Mouse (Mus musculus): Measurements from ENCODE around the gene Tekt1.

GRCm38 (mm10) chr11:72307461-72307860, 54.8 kb downstream of the Tekt1 start:
- no peak for TF ChIP-seq CTCF (conservative IDR thresholded peaks at IDR 0.05; ENCODE audit: insufficient read depth, insufficient read length, low read depth, low read length)
- no peak for TF ChIP-seq POLR2A (IDR thresholded peaks at IDR 0.05; ENCODE audit: low read depth, low read length)

All from kidney, adult 2 months (tissue).